25 mouse cellular contexts compared by ENCODE assay signal in genomic region chr16:17040716-17041115, GRCm38 (mm10).
"Had no signal": no experiment of that assay in that cellular context is flagged by ENCODE, and none has a peak within 500 bp of the region (broad histone marks: within the 10 kb centered on the region; RNA-seq: fewer than 3 reads in every experiment).

No protein-coding gene starts in this region.

- H3K9ac ChIP-seq: embryonic facial prominence, embryonic 12.5 days; embryonic facial prominence, embryonic 13.5 days; embryonic facial prominence, embryonic 15.5 days; forebrain, embryonic 12.5 days; forebrain, embryonic 13.5 days; forebrain, embryonic 15.5 days; forebrain, postnatal 0 days had no signal

- H3K4me1 ChIP-seq: embryonic facial prominence, embryonic 10.5 days; embryonic facial prominence, embryonic 12.5 days; embryonic facial prominence, embryonic 13.5 days; embryonic facial prominence, embryonic 15.5 days; forebrain, embryonic 10.5 days; forebrain, embryonic 12.5 days; forebrain, embryonic 13.5 days; forebrain, embryonic 15.5 days had no signal

- H3K27ac ChIP-seq: embryonic facial prominence, embryonic 10.5 days; embryonic facial prominence, embryonic 12.5 days; embryonic facial prominence, embryonic 13.5 days; embryonic facial prominence, embryonic 15.5 days; forebrain, embryonic 10.5 days; forebrain, embryonic 12.5 days; forebrain, embryonic 13.5 days; forebrain, embryonic 15.5 days; gastrocnemius, adult 2 months had no signal

- H3K4me3 ChIP-seq: embryonic facial prominence, embryonic 10.5 days; embryonic facial prominence, embryonic 12.5 days; embryonic facial prominence, embryonic 13.5 days; embryonic facial prominence, embryonic 15.5 days; erythroblast, embryonic 14.5 days; forebrain, embryonic 10.5 days; forebrain, embryonic 12.5 days; forebrain, embryonic 13.5 days; forebrain, embryonic 15.5 days; gastrocnemius, adult 2 months had no signal

- DNase-seq: cerebellum, adult 2 months; cerebellum, adult 8-10 months; cerebellum, adult 9-10 months; cerebellum, adult 9-11 months; cerebellum, postnatal 10 days; cerebellum, postnatal 14 days; cerebellum, postnatal 25 days; cerebellum, postnatal 36 days; embryo, embryonic 11 days; forebrain, postnatal 0 days; gastrocnemius, adult 2 months; gastrocnemius, postnatal 10 days; gastrocnemius, postnatal 14 days; gastrocnemius, postnatal 25 days; gastrocnemius, postnatal 36 days; heart, adult 18-20 months had no signal

- H3K9me3 ChIP-seq: embryonic facial prominence, embryonic 10.5 days; embryonic facial prominence, embryonic 12.5 days; embryonic facial prominence, embryonic 13.5 days; embryonic facial prominence, embryonic 15.5 days; forebrain, embryonic 10.5 days; forebrain, embryonic 12.5 days; forebrain, embryonic 13.5 days; forebrain, embryonic 15.5 days had no signal

- H3K27me3 ChIP-seq: embryonic facial prominence, embryonic 12.5 days; embryonic facial prominence, embryonic 13.5 days; embryonic facial prominence, embryonic 15.5 days; forebrain, embryonic 12.5 days; forebrain, embryonic 13.5 days; forebrain, embryonic 15.5 days had no signal
